Mouse (Mus musculus) kidney, adult 2 months (tissue): ENCODE results near the gene Scn5a. TPM values are rescaled to one million over a fixed set of nuclear protein-coding genes. Genes with fewer than 3 reads are reported as not detected.

Experiments used
- DNase-seq: peaks from one replicate; pipeline ENCODE4 v3.0.0; 2021
- H3K27ac ChIP-seq: fragments of 200-500 bp; 2 replicates; pipeline ENCODE4 v1.5.1; 2012; ENCODE audit warnings: low read depth, low read length, control low read depth, inconsistent platforms; ENCODE audit not compliant: insufficient read depth
- H3K27me3 ChIP-seq: fragments of 200-500 bp; replicated peaks from 2 replicates; pipeline ENCODE4 v1.6.1; 2012; ENCODE audit warnings: mild to moderate bottlenecking, moderate library complexity, low read length, inconsistent platforms; ENCODE audit not compliant: control insufficient read depth, insufficient read depth
- H3K36me3 ChIP-seq: fragments of 200-500 bp; 2 replicates; pipeline ENCODE4 v1.6.1; 2012; ENCODE audit warnings: mild to moderate bottlenecking, moderate library complexity, low read length, inconsistent platforms; ENCODE audit not compliant: control insufficient read depth, insufficient read depth
- H3K4me1 ChIP-seq: fragments of 200-500 bp; 2 replicates; pipeline ENCODE4 v1.6.1; 2011; ENCODE audit warnings: low read length; ENCODE audit not compliant: control insufficient read depth, insufficient read depth
- H3K4me3 ChIP-seq: fragments of 200-500 bp; 2 replicates; pipeline ENCODE4 v1.5.1; 2011; ENCODE audit warnings: mild to moderate bottlenecking, low read depth, low read length, control low read depth; ENCODE audit not compliant: insufficient read depth
- CTCF ChIP-seq: fragments of 200-500 bp; conservative IDR thresholded peaks from 2 replicates; pipeline ENCODE4 v1.5.1; 2011; ENCODE audit warnings: low read depth, mild to moderate bottlenecking, control low read depth, low read length, moderate library complexity, mixed read lengths; ENCODE audit not compliant: insufficient read depth, insufficient read length
- POLR2A ChIP-seq: fragments of 200-500 bp; IDR thresholded peaks from one replicate; pipeline ENCODE4 v1.6.1; 2011; ENCODE audit warnings: low read depth, low read length, control low read depth
- WGBS: fragments of 180-500 bp; shearing (Covaris S2); methylation state at CpG from one replicate; pipeline ENCODE4 v1.1.7; 2018; 5-methylcytosine and 5-hydroxymethylcytosine counted together
- polyA plus RNA-seq: library from polyadenylated mRNA; depleted of rRNA; stranded (reverse); fragments of >200 nt; gene quantifications from 2 replicates; pipeline ENCODE4 v1.2.3, GENCODE M21; 2012

Gene Scn5a
- polyA plus RNA-seq, 1 experiment = 0.72 TPM

GRCm38 (mm10) chr9:119575732-119576131 lies 3.1 kb downstream of the Scn5a start:
- Histone ChIP-seq H3K27ac (no peak overlapping the region), H3K27me3 (no peaks in the 10 kb centered on the region; the same call in 1 of the 2 replicates), H3K4me3 (no peak overlapping the region), H3K36me3 (no peaks in the 10 kb centered on the region), H3K4me1 (no peaks in the 10 kb centered on the region)
- WGBS = 50% methylated on average over 9 of the region's 9 CpGs
- TF ChIP-seq POLR2A = no peak
- TF ChIP-seq CTCF = no peak
- no peak for DNase-seq

GRCm38 (mm10) chr9:119574366-119574765 lies 4.5 kb downstream of the Scn5a start:
- WGBS = 82% methylated on average over 7 of the region's 7 CpGs
- no peaks in the 10 kb centered on the region for H3K4me1 ChIP-seq
- no peaks in the 10 kb centered on the region; the same call in 1 of the 2 replicates for H3K27me3 ChIP-seq
- TF ChIP-seq POLR2A (no peak), CTCF (no peak)
- no peak for DNase-seq
- no peak overlapping the region for H3K4me3 ChIP-seq
- no peaks in the 10 kb centered on the region for H3K36me3 ChIP-seq
- H3K27ac ChIP-seq = no peak overlapping the region

DNA sequence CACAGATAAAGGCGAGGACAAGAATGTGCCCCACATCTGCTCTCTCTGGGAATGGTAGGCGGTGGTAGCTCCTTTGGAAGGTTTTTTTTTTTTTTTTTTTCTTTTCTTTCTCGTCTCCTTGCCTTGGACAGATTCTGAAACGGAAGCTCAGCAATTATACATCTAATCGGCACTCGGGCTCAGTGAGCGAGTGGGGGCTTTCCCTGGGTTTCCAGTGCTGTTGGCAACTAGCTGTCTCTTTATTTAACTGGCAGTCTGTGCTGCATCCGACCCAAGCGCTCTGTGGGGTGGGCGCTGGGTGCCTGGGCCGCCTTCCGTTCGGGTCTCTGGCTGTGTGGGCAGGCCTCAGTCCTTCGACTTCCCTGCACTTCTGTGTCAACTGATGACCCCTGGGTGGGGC lies 5.8 kb downstream of the Scn5a start:
- Histone ChIP-seq H3K36me3 (no peaks in the 10 kb centered on the region), H3K4me1 (no peaks in the 10 kb centered on the region), H3K27me3 (no peaks in the 10 kb centered on the region), H3K27ac (no peak overlapping the region), H3K4me3 (no peak overlapping the region)
- no peak for DNase-seq
- TF ChIP-seq CTCF (no peak), POLR2A (no peak)
- WGBS = 71% methylated on average over 14 of the region's 14 CpGs

GRCm38 (mm10) chr9:119571411-119571888 lies 7.4 kb downstream of the Scn5a start:
- WGBS = 8% methylated on average over 15 of the region's 15 CpGs
- TF ChIP-seq CTCF (no peak), POLR2A (no peak)
- Histone ChIP-seq H3K4me1 (no peaks in the 10 kb centered on the region), H3K36me3 (no peaks in the 10 kb centered on the region), H3K27me3 (no peaks in the 10 kb centered on the region), H3K27ac (no peak overlapping the region), H3K4me3 (no peak overlapping the region)
- DNase-seq = no peak

- no peak for DNase-seq
- Histone ChIP-seq H3K27me3 (no peaks in the 10 kb centered on the region), H3K27ac (no peak overlapping the region), H3K4me1 (no peaks in the 10 kb centered on the region), H3K4me3 (no peak overlapping the region), H3K36me3 (no peaks in the 10 kb centered on the region)
- WGBS = 28% methylated on average over 9 of the region's 9 CpGs
- TF ChIP-seq CTCF = no peak
- TF ChIP-seq POLR2A = no peak
Measured at GRCm38 (mm10) chr9:119570652-119571051, 8.2 kb downstream of the Scn5a start.

DNA sequence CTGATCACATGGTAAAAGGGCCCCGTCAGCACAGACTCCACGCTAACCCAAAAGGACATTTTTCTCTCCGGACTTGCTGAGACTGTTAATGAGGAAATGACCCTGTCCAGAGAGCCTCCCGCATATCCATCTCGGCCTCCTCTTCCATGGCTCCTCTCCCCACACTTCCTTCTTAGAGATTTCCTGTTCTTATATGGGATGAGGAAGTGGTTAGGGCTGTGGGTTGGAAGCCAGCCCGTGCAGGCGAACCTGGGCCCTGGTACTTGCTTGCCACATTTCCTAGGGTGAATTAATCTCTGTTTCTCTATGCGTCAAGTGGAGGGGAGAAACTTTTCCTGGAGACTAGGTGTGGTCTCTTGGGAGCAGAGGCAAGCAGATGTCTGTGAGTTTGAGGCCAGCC lies 10.1 kb downstream of the Scn5a start:
- no peaks in the 10 kb centered on the region for H3K4me1 ChIP-seq
- 64% methylated on average over 8 of the region's 8 CpGs for WGBS
- no peak for TF ChIP-seq CTCF
- H3K27ac ChIP-seq = no peak overlapping the region
- no peak for DNase-seq
- no peak overlapping the region for H3K4me3 ChIP-seq
- H3K36me3 ChIP-seq = no peaks in the 10 kb centered on the region
- no peaks in the 10 kb centered on the region for H3K27me3 ChIP-seq

- Histone ChIP-seq H3K36me3 (no peaks in the 10 kb centered on the region), H3K4me1 (no peaks in the 10 kb centered on the region), H3K27ac (no peak overlapping the region), H3K27me3 (no peaks in the 10 kb centered on the region), H3K4me3 (no peak overlapping the region)
- no peak for DNase-seq
- WGBS = 74% methylated on average over 5 of the region's 5 CpGs
- no peak for TF ChIP-seq CTCF
- no peak for TF ChIP-seq POLR2A
Measured at GRCm38 (mm10) chr9:119567800-119568199, 11.0 kb downstream of the Scn5a start.

DNA sequence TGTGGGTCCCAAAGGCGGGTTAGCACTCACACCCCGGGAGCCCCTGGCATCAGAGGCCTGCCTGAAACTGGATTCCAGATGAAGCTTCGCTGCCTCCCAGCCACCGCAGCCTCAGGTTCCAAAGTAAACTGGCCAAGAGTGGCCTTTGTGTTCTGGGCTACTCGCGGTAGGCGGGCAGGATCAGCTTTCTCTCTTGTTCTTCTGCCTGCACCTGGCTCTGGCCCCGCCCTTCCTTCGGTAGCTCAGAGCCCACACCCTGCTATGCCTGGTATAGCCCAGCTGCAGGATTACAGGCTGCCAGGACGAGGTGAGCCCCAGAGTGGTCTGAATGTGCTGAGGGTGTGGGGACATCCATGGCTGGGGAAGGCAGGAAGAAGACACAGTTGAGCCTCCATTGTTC lies 12.6 kb downstream of the Scn5a start:
- no peak for DNase-seq
- 24% methylated on average over 10 of the region's 10 CpGs for WGBS
- no peaks in the 10 kb centered on the region for H3K36me3 ChIP-seq

More for the DNA sequence above, 12.6 kb downstream of the Scn5a start:
- H3K4me3 ChIP-seq = no peak overlapping the region
- no peak overlapping the region for H3K27ac ChIP-seq
- no peaks in the 10 kb centered on the region for H3K27me3 ChIP-seq
- H3K4me1 ChIP-seq = no peaks in the 10 kb centered on the region
- TF ChIP-seq CTCF (no peak), POLR2A (no peak)
